Mouse (Mus musculus): ENCODE measurements around the gene Gm6482.
"Not testable (repeated sequence)": the region's sequence is repeated elsewhere in the genome, so short reads cannot be mapped to it uniquely, and the experiment has no call there.

- TF ChIP-seq CTCF (IDR thresholded peaks at IDR 0.05; ENCODE audit: low read depth, low read length); POLR2A (IDR thresholded peaks at IDR 0.05; ENCODE audit: extremely low read depth, insufficient read depth, low read length): not testable (repeated sequence)
Measured at GRCm38 (mm10) chr14:41424694-41425093, 16.6 kb upstream of the Gm6482 start.
